Mouse (Mus musculus) kidney, adult 18-20 months (tissue): ENCODE results near the gene Snrnp48.

ENCODE experiments used
- DNase-seq: peaks from one replicate; pipeline ENCODE4 v3.0.0; 2021

Snrnp48 gene

GRCm38 (mm10) chr13:38272624-38273023 lies 67.9 kb downstream of the Snrnp48 start:
- DNase-seq: no peak
